Mouse (Mus musculus) lung, postnatal 10 days (tissue): ENCODE measurements around the gene Prim2.

Experiments used
- DNase-seq: peaks from one replicate; pipeline ENCODE4 v3.0.0; 2021

Gene Prim2

GRCm38 (mm10) chr1:33536272-33537004 lies 133.2 kb downstream of the Prim2 start:
- DNase-seq = no peak

- DNase-seq = no peak
Measured at GRCm38 (mm10) chr1:33535140-33535686, 134.4 kb downstream of the Prim2 start.

- no peak for DNase-seq
Measured at GRCm38 (mm10) chr1:33531860-33532259, 137.7 kb downstream of the Prim2 start.

- no peak for DNase-seq
Measured at GRCm38 (mm10) chr1:33531097-33531856, 138.3 kb downstream of the Prim2 start.

- no peak for DNase-seq
Measured at GRCm38 (mm10) chr1:33530491-33530890, 139.1 kb downstream of the Prim2 start.

GRCm38 (mm10) chr1:33529543-33530232 lies 139.9 kb downstream of the Prim2 start:
- DNase-seq = no peak

GRCm38 (mm10) chr1:33527352-33527863 lies 142.2 kb downstream of the Prim2 start:
- DNase-seq = no peak

- DNase-seq = no peak
Measured at GRCm38 (mm10) chr1:33523223-33523622, 146.4 kb downstream of the Prim2 start.

GRCm38 (mm10) chr1:33515124-33515523 lies 154.5 kb downstream of the Prim2 start:
- DNase-seq = no peak

GRCm38 (mm10) chr1:33511310-33511709 lies 158.3 kb downstream of the Prim2 start:
- no peak for DNase-seq

- no peak for DNase-seq
Measured at GRCm38 (mm10) chr1:33504371-33504770, 165.2 kb downstream of the Prim2 start.

- no peak for DNase-seq
Measured at GRCm38 (mm10) chr1:33502890-33503289, 166.7 kb downstream of the Prim2 start.

GRCm38 (mm10) chr1:33502298-33502697 lies 167.3 kb downstream of the Prim2 start:
- DNase-seq = no peak

- no peak for DNase-seq
Measured at GRCm38 (mm10) chr1:33500111-33500510, 169.5 kb downstream of the Prim2 start.

GRCm38 (mm10) chr1:33499603-33500002 lies 170.0 kb downstream of the Prim2 start:
- DNase-seq = no peak

GRCm38 (mm10) chr1:33496128-33496527 lies 173.5 kb downstream of the Prim2 start:
- DNase-seq = no peak

- DNase-seq = no peak
Measured at GRCm38 (mm10) chr1:33495586-33495985, 174.0 kb downstream of the Prim2 start.

GRCm38 (mm10) chr1:33495203-33495553 lies 174.4 kb downstream of the Prim2 start:
- no peak for DNase-seq

GRCm38 (mm10) chr1:33494524-33495202 lies 174.9 kb downstream of the Prim2 start:
- DNase-seq = no peak

GRCm38 (mm10) chr1:33490220-33490619 lies 179.4 kb downstream of the Prim2 start:
- no peak for DNase-seq

GRCm38 (mm10) chr1:33488372-33488771 lies 181.2 kb downstream of the Prim2 start:
- no peak for DNase-seq

- no peak for DNase-seq
Measured at GRCm38 (mm10) chr1:33483746-33484145, 185.8 kb downstream of the Prim2 start.

GRCm38 (mm10) chr1:33480382-33480781 lies 189.2 kb downstream of the Prim2 start:
- no peak for DNase-seq
